Mouse (Mus musculus) naive thymus-derived CD4-positive, alpha-beta T cell, adult 2 months (primary cell): ENCODE measurements around the gene Lrrc3.
A peak's percentile ranks its signal among the peaks of the same experiment; 100 is the strongest.
"Not testable (repeated sequence)": the region's sequence is repeated elsewhere in the genome, so short reads cannot be mapped to it uniquely, and the experiment has no call there.

Experiments used
- DNase-seq: peaks from one replicate; pipeline ENCODE4 v3.0.0-alpha.2; 2011; ENCODE audit warnings: low read depth

Lrrc3 gene

GRCm38 (mm10) chr10:77902211-77902893 lies at the start of gene Lrrc3:
Gene Lrrc3 (minus strand): TSS chr10:77902536.
- DNase-seq, result peak; percentile 7

DNA sequence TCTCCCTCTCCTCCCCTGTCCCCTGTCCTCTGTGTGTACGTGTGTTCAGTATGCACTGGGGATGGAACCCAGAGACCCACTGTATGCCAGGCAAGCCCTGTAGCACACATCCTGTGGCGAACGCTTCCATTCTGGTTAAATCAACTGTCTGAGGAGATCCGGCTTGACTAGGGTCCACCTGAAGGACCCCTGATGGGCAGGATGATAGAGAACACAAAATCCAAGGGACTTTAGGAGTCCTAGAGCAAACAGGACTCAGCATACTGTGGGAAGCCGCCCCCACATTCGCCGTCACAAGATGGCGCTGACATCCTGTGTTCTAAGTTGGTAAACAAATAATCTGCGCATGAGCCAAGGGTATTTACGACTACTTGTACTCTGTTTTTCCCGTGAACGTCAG lies 48.1 kb upstream of the Lrrc3 start:
- DNase-seq, result not testable (repeated sequence)

- no peak for DNase-seq
Observed at GRCm38 (mm10) chr10:77939685-77940084, 37.3 kb upstream of the Lrrc3 start.

DNA sequence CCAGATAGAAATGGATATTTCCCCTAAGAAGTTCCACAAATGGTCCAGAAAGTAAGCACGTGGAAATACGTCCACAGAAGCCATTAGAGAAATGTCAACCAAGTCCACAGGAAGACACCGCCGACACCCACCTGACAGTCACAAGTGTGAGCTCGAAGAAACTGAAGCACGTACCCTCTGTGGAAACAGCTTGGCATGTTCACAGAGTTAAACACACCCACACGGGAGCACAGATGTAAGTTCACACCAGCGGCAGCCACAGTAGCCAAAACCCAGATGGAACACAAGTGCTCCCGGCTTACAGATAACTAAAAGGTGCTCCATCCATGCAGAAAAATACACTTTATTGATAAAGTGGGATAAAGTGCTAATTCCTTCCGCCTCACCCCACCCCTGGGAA lies 25.0 kb upstream of the Lrrc3 start:
- no peak for DNase-seq

DNA sequence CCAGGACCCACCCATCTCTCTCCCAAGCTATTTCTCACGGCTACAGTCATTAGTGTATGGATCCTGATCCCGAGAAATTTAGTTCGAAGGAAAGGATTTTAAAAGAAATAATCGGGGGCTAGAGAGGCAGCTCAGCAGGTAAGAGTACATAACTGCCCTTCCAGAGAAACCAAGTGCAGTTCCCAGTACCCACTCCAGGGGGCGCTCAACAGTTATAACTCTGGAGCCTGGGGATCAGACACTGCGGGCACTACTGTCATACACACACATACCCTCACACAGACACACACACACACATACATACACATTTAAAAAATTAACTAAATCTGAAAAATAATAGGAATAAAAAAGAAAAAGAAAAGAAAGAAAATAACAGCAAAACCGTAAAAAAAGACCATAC lies 23.8 kb upstream of the Lrrc3 start:
- DNase-seq, result peak; percentile 59

DNA sequence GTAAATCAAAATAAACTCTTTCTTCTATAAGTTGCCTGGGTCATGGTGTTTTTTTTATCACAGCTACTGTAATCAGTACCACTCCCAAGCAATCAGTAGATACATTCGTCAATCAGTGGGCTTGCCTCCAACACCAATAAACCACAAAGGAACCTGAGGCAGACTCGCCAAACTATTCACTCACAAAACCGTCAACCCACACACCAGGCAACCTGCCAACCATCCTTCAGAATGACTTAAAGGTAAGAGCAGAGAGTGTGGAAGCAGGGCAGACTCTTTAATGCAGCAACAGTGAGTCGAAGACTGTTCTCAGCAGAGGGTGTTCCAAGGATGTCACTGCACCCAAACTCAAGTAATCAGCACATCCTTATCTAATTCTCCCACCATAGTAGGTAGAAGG lies 20.3 kb upstream of the Lrrc3 start:
- DNase-seq, result no peak

DNA sequence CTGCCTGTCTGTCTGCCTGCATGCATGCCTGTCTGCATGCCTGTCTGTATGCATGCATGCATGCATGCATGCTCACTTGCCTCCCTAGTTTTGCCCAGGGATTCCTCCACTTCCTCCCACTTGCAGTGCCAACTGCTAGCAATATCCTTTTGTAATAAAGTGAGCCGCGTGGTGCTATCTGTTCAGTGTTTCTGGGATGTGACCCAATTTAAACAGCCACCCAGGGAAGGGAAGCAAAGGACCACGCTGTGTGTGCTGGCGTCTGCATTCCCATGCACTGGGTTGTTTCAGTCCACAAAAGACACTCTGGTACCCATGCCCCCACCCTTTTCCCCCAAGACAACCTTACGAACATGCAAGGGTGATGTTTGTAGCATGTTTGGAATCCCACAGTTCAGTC lies 18.7 kb upstream of the Lrrc3 start:
- DNase-seq, result no peak

- DNase-seq, result peak; percentile 54
Observed at GRCm38 (mm10) chr10:77916636-77917335, 14.4 kb upstream of the Lrrc3 start.

DNA sequence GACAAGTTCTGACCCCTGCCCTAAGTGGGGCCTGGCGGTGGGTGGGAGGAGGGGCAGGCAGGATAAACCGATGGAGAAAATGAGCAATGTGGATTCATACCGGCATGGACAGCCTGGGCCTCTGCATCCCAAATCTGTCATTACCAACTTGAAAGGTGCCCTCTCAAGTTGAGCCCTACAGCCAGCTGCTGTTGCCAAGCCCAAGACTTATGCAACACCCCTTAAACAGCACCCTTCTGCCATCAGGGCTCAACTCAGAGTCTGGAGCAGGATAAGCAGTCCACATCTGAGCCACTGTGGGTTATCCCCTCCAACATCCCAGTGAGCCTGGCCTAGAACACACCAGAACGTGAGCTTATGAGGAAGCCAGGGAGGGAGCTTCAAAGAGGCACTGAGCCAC lies 11.0 kb upstream of the Lrrc3 start:
- no peak for DNase-seq

DNA sequence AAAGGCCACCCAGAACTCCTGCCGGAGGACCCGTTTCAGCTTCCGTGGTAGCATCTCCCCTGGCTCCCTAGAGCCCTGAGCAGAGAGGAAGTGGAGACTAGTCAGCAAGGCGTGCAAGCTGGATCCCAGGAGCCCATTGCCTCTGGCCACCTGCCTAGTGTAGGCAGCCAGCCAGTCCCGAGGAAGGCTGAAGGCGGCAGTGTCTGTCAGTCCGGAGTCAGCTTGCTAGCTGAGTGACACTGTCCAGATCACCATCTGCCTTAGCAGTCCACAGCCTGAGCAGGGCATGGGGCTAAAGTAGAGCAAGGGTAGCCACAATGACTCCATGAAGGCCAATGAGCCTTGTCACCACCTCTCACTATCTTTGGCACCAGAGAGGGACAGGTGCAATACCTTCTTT lies 10.3 kb upstream of the Lrrc3 start:
- DNase-seq, result no peak

DNA sequence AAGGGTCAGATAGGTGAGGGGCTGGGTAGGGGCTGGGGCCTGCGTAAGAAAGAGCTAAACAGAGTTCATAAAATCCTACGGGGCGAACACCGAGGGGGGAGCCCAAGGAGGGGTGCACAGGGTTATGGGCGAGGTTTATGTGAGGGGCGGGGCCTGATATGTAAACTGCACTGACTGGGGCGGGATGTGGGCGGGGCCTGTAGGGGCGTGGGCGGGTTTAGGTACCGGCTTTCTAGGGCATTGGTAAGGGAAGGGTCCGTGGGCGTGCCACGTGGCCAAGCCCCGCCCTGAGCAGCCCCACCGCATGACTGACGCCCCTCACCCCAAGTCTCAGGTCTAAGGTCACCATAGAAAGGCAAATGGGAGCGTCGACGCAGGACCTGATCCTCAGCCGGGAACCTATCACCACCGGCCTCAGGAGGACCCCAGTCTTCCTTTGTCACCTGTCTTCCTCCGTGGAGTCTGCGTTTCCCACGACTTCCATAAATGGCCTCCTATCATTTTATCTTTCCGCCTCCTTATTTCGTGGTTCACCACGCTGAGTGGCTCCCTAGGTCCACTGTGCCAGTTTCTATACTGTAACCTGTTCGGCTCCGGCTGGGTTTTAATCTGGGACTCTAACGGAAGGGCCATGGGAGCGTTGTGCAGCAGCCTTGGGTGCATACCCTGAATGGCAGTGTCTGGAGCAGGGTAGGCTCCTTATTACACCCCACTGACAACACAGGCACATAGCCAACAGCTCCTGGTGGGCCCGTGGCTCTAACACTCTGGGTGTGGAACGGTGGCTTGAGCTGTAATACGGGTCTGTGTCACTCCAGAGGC lies 769 bp upstream of the Lrrc3 start:
- DNase-seq, result peak; percentile 35

DNA sequence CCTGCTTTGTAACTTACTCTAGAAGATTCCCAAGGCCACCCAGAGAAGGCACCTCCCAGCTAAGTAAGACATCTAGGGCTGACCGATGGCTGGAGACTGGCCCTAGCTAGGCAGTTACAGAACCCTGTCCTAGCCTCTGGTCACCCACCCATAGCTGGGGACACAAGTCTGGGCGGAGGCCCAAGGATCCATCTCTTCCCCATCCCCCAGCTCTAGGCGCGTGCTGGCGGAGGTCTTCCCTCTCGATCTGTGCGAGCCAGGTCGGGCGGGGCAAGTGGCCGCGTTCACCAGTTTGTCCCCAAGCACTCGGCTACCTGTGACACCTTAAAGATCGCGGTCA lies 495 bp downstream of the Lrrc3 start:
- no peak for DNase-seq

- DNase-seq, result no peak
Observed at GRCm38 (mm10) chr10:77900903-77901818, 1.2 kb downstream of the Lrrc3 start.

- no peak for DNase-seq
Observed at GRCm38 (mm10) chr10:77900126-77900525, 2.2 kb downstream of the Lrrc3 start.

DNA sequence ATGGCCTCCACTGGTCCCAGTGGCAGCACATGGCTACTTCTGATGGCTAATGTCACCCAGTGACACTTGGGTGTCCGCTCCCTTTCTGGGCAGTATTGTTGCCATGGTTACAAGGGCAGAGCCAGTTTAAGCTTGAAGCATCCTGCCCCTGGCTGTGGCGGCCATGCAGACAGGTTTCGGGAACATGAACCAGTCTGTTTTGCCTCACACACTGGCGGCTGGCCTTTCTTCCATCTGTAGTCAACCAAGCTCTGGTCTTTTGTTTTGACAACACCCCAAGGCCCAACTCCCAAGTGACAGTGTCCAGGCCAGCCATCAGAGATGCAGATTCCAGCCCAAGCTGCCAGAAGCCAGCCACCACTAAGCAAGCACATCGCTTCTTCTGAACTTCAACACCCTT lies 6.8 kb downstream of the Lrrc3 start:
- no peak for DNase-seq

- no peak for DNase-seq
Observed at GRCm38 (mm10) chr10:77890987-77891565, 11.3 kb downstream of the Lrrc3 start.

- DNase-seq, result no peak
Observed at GRCm38 (mm10) chr10:77886007-77886747, 16.2 kb downstream of the Lrrc3 start.

DNA sequence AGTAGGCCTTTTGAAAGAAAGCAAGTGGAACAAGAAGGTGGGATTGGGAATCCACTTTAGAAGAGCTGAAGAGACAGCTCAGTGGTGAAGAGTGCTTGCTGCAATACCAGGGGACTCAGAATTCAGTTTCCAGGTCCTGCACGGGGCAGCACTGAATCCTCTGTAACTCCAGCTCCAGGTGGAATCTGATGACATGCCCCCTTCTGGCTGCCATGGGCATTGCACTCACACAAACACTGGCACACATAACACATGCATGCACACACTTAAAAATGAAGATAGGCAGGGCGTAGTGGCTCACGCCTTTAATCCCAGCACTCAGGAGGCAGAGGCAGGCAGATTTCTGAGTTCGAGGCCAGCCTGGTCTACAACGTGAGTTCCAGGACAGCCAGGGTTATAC lies 19.8 kb downstream of the Lrrc3 start:
- DNase-seq, result no peak

- no peak for DNase-seq
Observed at GRCm38 (mm10) chr10:77880305-77880704, 22.0 kb downstream of the Lrrc3 start.

DNA sequence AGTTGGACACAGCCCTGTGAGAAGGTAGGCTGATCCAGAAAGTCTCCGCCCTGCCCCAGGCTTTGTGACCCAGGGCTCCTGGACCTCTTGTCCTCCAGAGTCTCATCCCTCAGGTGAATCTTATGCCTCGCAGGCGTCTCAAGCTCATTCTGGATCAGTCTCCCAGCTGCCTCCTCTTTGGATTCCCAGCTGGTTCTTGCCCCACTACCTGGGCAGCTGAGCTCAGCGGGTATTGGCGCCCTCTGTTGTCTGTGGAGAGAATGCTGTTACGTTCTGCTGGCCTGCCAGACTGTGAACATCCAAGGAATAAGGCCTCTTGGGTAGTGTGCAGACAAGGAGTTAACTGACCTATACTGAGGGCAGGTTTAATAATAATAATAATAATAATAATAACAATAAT lies 23.4 kb downstream of the Lrrc3 start:
- DNase-seq, result no peak

GRCm38 (mm10) chr10:77869651-77870050 lies 32.7 kb downstream of the Lrrc3 start:
- DNase-seq, result no peak
